Mouse (Mus musculus) lung, postnatal 4 days (tissue): ENCODE results near the gene Ppef2.

Experiments used
- DNase-seq, 2 experiments: peaks; one replicate each; pipeline ENCODE4 v3.0.0; 2021

The Ppef2 gene

DNA sequence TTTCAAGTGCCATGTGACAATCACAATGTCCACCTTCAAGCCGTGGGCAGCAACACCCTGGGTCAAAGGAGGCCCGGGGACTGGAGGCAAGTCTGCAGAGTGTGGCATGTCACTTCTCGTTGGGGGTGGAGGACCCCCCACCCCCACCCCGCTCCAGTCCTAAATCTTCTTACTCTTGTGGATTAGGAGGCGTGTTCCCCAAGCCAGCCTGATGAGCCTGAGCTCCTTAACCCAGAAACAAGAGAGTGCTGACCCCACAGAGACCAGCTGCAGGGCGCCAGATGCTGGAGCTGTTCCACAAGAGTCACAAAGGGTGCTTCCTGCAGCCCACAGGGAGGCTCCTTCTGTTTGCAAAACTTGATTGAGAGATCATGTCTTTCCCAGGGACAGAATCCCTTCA is at the start of gene Ppef2:
TSS of gene Ppef2 (minus strand) at position 61 of the 400 bp plus-strand sequence.
- DNase-seq: no peak

DNA sequence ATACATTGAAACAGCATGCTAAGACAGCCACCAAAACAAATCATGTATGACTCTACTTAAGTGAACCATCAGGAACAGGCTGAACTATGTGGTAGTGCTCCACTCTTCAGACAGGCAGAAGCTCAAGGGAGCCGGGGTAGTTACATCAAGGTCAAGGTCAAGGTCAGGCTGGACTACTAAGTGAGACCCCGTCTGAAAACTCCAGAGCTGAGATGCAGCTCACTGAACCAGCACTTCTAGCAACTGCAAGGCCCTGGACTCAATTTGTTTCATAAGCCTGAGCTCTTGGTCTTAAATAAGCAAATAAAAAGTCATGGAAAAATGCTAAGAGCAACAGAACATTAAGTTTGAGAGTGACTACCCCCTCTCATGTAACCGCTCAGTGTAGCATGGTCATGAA is 48.2 kb upstream of the Ppef2 start:
- no peak for DNase-seq

DNA sequence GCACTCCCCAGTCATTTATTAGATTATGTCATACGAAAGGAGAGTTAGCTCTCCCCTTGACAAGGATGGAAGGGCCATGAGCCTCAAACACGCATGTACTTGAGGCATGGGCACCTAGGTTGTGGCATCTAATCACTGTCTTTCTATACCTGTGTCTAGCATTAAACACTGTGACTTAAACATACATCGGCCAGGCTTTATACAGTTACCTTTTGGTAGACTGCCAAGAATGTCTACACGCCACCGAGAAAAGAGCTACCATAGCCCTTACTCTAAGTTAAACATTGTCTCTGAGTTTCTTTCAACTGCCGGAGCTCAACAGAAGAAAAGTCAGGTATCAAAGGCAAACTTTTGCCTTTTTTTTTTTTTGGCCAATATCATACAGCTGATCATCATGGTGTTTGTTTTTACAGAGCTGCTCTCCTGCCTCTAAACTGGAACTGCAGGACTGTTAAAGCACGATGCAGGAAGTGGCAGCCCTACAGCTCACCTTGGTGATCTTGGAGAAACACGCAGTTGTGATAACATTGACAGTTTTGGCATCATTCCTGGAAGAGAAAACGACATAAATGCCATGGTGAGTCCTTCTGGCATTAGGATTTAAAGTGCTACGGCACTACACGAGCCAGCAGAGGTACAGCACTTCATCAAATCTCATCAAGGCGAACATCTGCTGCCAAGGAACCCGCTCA is 46.2 kb upstream of the Ppef2 start:
- DNase-seq: no peak

DNA sequence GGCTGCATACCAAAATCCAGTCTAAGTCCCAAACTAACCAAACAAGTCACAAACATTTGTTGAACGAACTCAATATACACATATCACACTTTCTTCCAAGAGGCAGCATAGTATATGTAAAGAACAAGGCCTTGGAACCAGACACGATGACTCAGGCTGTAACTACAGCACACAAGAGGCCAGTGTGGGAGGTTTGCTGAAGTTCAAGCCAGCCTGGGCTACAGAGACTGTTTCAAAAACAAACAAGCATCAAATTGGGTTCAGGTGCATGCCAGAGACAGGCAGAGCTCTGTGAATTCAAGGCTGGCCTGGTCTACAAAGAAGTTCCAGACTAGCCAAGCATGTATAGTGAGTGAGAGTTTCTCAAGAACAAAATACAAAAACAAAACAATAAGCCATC is 38.4 kb upstream of the Ppef2 start:
- no peak for DNase-seq

DNA sequence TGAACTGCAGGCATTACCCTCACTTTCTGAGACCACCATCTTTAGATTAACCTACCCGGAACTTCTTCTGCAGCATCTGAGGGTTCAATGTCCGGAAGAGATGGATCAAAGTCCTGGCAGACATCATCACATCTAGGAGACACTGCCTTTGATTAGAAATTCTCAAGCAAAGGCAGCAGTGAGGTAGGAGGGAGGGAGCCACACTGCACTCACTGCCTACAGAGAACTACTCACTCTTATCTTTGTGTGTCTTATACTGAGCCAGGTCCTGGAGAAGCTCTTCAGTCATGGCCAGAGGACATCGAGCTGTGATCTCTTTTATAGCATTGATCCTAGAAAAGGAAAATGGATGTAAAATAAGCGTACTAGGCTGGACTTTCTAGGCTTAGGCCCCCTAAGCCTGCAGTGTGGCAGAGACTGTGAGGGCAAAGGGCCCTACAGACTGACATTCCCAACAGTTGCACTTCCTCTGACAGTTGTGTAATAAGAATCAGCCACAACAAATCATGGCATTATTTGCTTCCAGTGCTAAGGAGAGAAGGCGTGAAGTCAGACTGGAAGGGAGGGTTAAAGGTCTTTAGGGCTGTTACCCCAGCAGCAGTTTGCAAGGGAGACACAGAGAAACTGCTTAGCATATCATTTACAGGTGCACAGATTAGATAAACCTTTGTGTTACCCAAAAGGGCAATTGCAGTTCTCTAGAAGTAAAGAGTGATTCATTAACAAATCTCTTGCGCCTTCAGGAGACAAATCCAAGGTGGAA is 35.8 kb upstream of the Ppef2 start:
- DNase-seq: no peak

DNA sequence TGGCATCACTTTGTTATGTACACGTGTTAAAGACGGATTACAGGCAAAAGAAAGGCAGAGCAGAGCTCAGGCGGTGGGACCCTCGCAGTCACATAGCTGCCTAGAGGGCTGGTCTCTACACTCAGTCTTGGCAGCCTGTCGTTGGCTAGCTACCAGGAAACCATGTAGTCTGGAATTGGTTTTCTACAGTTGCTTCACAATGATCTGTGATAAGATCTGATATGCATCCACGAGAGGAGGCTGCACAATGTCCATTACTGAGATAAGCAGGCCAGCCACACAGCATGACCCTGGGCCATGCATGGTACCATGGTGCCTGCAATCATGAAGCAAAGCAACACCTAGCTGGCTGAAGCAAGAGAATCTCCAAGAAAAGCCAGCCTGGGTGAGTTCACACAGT is 31.8 kb upstream of the Ppef2 start:
- DNase-seq: no peak

DNA sequence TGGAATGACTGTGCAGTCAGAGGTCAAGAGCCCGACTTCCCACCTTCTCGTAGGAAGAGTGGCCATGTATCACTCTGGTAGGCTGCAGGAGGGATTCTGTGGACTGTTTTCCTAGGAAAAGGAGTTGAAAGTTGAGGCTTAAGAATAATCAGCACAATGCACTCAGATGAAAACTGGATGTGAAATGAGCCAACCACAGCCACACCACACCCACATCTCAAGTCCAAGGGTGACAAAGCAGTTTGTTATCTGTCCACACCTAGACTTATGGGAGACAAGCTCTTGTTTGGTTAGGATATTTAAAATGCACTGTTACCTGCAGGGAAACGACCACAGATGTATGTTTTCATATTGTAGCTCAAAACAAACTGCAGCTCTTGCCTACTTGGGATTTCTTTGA is 27.0 kb upstream of the Ppef2 start:
- DNase-seq: no peak

DNA sequence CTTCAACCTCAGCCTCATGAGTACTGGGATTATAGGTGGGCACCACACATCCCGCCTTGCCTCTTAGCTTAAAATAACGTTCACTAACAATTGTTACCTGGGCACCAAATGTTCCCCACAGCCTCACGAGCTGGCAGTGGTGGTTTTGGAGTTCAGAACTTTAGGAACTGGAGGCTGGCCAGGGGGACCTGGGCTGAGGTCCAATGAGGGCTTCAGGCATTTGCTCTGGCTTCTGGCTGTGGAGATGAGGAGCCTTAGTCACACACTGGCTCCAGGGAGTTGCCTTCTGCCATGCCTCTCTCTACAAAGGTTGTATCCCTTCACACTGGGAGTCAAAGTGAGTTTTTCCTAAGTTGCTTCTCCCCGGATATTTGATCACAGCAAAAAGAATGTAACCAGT is 26.5 kb upstream of the Ppef2 start:
- DNase-seq: no peak

DNA sequence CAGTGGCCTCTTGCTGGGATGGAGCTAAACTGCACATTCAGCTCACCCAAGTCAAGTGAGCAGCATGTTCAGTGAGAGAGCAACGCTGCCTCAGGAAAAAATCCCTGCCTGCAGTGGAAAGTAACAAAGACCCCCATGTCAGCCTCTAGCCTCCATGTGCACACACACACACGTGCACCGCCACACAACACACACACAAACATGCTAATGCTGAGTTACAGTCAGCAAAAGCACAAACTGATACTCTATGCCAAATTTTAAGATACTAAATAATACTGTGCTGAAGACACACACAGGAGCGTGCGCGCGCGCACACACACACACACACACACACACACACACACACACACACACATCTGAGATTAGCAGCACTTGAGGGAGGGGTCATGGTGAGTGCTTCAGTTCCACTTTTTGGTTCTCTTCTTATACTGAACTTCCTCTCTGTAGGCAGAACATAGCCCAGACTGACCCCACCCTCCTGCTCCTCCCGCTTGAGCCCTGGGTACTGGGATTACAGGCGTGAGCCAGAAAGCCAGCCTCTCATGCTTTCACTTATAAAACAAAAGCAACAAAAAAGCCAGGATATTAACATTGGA is 23.0 kb upstream of the Ppef2 start:
- peak; percentile 34 to 46 for DNase-seq

DNA sequence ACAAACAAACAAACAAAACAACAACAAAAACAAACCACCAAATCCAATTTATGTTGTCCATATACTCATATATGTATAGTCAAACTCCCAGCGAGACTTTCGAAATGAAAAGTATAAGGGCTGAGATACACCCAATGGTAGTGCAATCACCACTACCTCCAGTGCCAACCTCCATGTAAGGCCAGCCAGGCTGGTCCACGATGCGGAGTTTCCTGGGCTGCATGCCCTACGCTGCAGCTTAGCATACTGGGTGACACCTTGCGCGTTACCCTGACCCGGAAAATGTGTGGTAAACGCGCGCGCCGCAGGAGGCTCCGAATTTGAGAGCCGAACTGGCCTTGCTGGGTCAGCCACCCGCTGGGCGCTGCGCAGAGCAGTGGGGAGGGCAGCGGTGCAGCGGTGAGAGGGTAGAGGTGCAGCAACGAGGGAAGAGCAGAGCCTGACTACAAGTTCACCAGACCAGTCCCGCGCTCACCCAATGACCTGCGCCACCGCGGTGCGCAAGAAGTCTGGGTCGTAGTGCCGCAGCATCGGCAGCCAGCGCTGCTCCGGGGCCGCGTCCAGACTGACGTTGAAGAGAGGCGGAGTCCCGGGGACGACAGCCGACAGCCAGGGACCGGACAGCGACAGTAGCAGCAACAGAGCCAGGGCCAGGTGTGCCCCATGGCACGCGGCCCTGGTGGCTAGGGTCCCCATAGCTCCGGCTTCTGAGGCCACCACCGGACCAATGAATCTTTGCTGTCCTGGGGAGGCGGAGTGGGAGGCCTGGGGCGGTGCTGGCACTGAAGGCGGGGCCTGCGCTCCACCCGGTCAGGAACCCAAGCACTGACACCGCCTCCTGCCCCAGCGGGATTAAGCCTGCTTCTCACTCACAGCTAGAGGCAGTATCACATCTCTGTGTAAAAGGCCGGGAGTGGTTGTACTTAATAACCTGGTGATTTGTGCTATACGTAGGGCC is 21.6 kb upstream of the Ppef2 start, which contains the start of gene Naaa:
TSS of gene Naaa (minus strand) at position 734 of the 958 bp plus-strand sequence.
- DNase-seq: peak; percentile 89 to 91

DNA sequence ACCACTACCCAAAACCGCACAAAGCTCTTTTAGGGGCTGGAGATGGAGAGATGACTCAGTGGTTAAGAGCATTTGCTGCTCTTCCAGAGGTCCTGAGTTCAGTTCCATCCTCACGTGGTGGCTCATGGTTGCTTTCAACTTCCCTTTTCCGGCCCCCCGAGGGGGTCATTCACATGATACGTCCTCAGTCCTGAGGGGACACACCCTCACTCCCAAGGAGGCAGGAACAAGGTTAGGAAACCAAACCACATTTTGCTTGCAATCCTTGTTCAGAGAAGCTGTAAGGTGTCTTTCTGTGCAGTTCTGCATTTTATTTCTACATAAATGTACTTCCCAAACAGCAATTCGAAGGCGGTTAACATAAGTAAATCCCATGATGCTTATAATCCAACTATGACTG is 14.4 kb upstream of the Ppef2 start:
- DNase-seq: peak in 1 of 2 experiments; percentile 37

DNA sequence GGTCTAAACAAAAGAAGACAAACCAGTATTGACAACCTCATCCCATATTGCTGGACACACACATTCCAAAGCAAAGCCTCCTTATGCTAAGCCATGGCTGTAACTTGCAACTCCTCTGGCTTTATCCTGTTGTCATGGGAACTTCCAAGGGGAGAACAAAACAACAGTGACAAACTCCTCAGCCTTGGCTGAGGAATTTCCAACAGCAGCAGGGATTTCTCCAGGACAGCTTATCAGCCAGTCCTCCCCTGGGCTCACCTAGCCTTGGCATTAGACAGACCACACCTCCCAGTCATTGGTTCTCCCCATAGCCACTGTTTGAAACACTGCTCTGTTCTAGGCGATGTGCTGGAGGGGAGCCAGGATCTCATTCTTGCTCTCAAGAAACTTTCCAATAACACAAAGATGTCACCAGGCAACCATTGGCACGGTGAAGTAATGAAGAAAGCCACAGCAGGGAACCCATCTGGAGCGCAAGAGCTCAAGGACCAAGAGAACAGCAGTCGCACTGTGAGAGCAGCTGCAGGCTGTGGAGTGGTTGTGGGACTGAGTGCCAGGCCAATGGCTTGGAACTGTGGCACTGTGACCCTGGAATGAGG is 7.8 kb upstream of the Ppef2 start:
- DNase-seq: peak; percentile 66 to 73

DNA sequence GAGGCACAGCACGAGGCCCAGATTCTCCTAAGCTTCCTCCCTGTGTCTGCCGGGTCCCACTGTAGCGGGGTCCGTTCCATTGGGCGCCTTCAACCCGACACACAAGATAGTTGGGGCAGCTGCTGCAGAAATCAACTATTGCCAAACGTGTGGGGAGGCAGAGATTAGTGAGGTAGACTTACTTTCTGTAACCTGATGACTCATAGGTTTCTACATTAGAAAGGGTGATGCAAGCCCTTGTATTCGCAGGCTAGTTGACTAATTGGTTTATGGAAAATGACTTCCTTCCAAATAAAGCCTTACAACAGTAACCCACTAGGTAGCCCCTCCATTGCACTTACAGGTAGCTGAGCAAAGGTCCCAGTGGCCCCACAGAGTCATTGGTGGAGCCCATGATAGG is 6.6 kb upstream of the Ppef2 start:
- DNase-seq: no peak

DNA sequence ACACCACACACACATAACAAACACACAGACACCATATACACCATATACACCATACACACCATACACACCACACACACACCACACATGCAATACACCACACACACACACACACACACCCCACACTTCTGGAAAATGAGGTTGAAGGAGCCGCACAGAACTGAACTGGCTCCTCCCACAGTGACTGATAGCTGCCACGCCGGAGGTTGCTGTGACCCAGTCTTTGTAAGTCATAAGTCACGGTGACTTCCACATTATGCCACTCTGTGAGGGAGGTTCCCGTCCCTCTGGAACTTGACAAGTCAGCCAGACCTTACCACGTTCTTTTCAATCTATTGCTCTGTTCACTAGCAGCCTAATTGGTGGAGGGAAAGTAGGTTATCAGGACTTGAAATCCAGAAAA is 1.6 kb downstream of the Ppef2 start:
- DNase-seq: no peak

DNA sequence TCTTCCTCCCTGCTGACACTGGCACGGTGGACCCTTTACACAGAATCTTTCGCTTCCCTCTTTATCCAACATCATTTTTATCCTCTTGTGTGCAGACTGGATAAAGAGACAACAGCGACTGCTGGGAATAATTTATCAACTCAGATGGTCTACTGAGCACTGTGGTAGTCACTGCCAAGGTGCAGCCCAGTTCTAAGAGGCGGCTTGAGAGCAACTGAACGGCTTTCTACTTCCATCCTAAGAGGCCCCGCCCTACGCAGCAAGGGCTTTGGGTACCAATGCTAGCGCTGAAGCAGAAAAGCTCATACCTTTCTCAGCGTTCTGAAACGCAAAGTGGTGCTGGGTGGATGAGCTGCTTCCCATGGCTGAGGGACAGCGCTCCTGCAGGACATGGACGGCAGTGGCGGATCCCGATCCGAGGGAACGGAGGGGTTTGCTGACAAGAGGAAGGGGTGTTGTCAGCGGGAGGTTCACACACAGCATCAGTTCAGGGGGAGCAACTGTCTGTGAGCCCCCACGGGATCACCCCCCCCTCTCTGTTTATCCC is 3.2 kb downstream of the Ppef2 start:
- DNase-seq: no peak

DNA sequence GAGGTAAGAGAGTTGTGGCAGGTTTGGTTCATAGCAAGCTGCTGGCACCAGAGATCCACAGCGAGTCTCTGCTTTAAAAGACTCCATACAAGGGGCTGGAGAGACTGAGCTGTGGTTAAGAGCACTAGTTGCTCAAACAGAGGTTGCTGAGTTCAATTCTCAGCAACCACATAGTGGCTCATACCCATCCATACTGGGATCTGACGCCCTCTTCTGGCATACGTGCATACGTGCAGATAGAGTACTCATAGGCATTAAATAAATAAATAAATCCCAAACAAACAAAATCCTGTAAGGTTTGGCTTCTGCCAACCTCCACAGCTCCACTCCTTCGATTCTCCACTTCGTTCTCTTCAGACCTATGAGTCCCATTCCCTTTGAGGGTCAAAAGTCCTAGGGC is 4.0 kb downstream of the Ppef2 start:
- DNase-seq: no peak

DNA sequence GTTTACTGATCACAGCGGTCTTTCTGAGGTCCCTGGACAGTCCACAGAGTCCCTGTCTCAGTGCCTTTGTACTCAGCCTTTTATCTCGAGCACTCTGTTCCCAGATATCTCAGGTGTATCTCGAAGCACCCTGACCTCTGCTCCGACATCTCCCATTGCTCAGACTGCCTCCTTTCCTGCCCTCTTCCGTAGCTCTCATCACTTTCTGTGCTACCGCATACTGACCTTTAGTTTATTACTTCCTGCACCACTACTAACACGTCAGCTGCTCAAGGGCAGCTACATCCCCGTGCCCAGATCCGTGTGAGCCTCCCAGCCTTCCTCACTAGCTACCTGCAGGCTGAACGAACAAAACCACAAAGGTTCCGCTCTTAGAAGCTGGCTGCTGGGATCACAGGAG is 7.5 kb downstream of the Ppef2 start:
- no peak for DNase-seq

DNA sequence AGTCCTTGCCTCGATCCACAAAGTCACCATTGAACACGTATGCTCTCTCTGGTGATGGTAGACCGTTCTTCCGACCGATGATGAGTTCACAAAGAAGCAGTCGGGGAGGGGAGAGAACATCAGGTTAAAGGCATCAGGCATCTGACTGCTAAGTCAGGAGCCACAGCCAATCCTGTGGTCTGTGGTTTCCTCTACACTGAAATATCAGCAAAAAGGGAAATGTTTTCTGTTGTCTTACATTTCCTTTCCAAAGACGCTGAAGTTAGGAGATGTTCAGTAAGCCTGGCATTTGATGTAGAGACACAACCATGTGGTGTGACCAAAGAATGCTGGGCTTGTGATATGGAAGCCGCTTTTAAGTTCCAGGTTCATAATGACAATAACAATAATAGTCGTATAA is 10.6 kb downstream of the Ppef2 start:
- no peak for DNase-seq

DNA sequence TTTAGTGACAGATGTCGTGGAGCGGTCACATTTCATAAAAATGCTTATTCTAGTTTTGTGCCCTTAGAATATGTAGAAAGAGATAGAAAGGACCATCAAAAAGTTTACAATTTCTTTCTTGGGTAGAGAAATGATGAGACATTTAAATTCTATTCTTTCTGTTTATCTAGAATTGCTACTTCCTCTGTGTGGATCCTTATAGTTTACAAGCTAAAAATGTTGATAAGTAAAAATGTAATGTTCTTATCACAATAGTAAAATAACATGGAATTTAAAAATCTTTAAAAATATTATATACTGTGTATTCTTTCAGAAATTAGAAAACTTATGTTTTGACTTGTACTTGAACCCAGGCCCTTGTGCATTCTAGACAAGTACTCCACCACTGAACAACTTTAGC is 11.2 kb downstream of the Ppef2 start:
- DNase-seq: no peak

DNA sequence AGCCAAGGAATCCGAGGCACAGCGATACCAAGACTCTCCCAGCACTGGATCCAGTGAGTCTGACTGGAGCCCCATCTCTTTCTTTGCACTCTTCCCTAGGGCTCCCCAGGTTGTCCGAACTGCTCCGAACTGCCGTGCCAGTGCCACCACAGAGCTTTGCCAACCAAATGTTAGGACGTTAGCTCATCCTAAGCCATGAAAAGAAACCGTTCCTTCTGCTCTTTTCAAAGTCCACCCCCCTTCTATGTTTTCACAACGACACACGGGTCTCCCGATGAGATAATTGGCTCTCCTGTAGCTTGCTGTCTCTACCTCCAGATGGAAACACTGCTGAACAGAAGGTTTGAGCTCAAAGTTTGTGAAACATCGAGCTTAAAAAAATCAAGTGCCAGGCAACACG is 15.3 kb downstream of the Ppef2 start:
- DNase-seq: no peak

DNA sequence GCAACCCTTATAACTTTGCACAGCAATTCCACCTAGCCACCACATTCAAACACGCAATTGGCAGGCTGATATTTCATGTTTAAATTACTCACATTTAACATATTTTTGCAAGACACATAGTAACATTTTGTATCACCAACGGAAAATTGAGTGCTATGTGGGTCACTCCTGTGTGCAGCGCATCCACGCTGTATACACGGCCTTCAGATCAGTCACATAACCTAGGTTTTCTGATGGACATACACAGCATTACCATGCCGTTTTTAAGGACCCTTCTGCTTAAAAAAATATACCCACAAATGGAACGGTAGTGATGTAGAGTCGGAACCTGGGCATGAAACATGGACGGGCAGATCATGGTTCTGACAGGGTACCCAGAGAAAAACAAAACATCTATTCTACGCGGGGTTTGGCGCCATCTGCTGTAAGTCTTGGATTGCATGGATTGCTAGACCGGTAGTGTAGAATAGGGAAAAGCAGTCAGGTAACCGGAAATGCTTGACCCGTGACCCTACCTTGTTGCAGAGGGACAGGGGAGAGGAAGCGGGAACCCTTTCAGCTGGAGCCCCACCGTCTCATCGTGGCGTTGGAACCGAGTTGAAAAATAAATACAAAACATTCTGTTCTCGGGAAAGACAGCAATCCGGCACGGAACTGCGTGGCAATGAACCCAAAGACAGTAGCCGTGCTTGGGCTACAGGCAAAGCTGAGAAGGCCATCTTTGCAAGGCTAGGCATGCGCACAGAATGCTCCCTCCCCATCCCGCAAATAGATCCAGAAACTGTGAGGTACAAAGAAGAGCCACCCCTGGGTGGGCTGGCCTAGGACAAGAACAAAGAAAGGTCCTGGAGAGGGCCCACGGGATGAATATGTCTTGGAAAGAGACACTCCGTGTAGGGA is 16.5 kb downstream of the Ppef2 start:
- peak; percentile 38 to 79 for DNase-seq
